Mouse (Mus musculus): ENCODE measurements around the gene Muc4.

GRCm38 (mm10) chr16:32778956-32779355 is 43.3 kb downstream of the Muc4 start:
- no peak for TF ChIP-seq CTCF (IDR thresholded peaks at IDR 0.05; ENCODE audit: borderline replicate concordance, insufficient read depth, low read length)
- TF ChIP-seq POLR2A (IDR thresholded peaks at IDR 0.05; ENCODE audit: low read depth, low read length), result no peak
